Mouse (Mus musculus): ENCODE measurements around the gene Rap1gap2. TPM values are rescaled to one million over a fixed set of nuclear protein-coding genes. Genes with fewer than 3 reads are reported as not detected.

Rap1gap2 gene
- total RNA-seq (2021), result 10 to 100 TPM; 18.7 to 28.8 TPM
- long read RNA-seq, experiment 1, partial matches to known transcripts, result 1 of 2 reads
- long read RNA-seq, experiment 1, other reads (novel, unspliced or antisense), result 1 of 2 reads
- long read RNA-seq, experiment 2, partial matches to known transcripts, result 2 of 17 reads
- long read RNA-seq, experiment 2, other reads (novel, unspliced or antisense), result 15 of 17 reads

GRCm38 (mm10) chr11:74610545-74611176 lies at the start of gene Rap1gap2:
Gene Rap1gap2 (minus strand): TSS chr11:74610915.
- DNase-seq (ENCODE audit: low spot score in 2 of 2), result no peak

- no peak for DNase-seq (ENCODE audit: low spot score in 2 of 2)
Observed at GRCm38 (mm10) chr11:74660336-74660735, 49.6 kb upstream of the Rap1gap2 start.

DNA sequence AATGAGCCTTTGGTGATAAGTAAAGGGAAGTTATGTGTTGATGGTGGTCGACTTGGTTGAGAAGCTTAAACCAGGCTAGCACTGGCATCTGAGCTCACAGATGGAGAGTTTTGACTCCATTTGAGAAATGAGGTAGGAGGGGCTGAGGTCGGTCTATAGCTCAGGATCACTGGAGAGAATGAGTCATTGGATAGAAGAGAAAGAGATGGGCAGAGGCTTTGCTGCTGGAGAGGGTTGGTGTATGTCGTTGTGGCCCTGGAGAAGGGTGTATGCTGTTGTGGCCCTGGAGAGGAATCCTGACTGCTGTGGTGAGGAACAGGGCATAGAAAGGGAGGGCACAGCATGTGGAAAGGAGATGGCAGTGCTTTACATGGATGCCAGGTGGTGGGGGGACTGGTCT lies 45.2 kb upstream of the Rap1gap2 start:
- DNase-seq (ENCODE audit: low spot score in 2 of 2), result no peak

GRCm38 (mm10) chr11:74653385-74653784 lies 42.7 kb upstream of the Rap1gap2 start:
- DNase-seq (ENCODE audit: low spot score in 2 of 2), result peak in 1 of 2 experiments; percentile 43

GRCm38 (mm10) chr11:74652791-74653191 lies 42.1 kb upstream of the Rap1gap2 start:
- DNase-seq (ENCODE audit: low spot score in 2 of 2), result peak in 1 of 2 experiments; percentile 53

DNA sequence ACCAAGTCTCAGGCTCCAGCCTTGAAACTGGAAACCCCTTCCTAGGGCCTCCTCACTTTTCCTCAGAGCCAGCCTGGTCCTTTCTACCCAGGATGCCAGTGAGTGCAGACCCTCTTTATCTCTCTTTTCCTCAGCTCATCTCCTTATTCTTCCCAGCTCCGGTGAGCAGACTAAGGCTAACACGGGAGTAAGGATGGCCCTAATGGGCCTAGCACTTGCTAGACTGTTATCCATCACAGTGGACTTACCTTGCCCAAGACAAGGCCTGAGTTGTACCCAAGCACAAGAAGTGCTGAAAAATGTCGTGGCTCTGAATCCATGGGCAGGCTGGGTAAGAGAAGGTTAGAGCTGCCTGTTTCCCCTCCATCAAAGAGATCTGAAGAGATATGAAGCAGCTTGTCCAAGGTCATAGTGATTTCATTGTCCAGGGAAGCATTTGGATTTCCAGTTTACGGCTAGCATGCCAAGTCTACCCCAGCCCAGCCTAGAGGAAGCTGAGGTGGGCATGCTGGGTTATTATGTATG lies 39.9 kb upstream of the Rap1gap2 start:
- DNase-seq (ENCODE audit: low spot score in 2 of 2), result no peak

GRCm38 (mm10) chr11:74649647-74650551 lies 39.2 kb upstream of the Rap1gap2 start:
- no peak for DNase-seq (ENCODE audit: low spot score in 2 of 2)

DNA sequence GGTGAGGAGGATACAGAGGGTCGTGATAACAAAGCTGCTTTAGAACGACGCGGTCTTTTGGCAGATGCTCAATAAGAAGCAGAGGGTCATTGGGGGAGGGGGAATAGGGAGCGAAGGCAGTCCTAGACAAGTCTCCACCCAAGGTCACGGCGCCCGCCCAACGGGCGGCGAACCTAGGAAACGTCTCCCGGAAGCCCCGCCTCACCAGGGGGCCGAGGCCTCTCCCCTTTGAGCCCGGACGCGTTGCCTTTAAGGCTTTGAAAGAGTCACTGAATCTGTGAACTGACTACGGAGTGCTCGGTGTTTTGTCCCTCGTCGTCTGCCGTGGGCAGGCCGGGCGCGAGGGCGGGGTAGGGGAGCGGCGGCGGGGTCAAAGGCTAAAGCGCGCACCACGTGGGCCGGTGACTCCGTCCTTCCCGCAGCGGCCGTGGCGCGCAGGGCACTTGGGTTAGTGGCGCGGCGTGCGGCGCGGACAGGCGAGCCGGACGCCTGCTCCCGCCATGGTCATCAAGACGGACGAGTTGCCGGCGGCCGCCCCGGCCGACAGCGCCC lies 38.5 kb upstream of the Rap1gap2 start, which contains the start of gene Cluh:
Gene Cluh (plus strand): TSS at position 401 of the 552 bp plus-strand sequence.
- DNase-seq (ENCODE audit: low spot score in 2 of 2), result peak; percentile 97 to 99

DNA sequence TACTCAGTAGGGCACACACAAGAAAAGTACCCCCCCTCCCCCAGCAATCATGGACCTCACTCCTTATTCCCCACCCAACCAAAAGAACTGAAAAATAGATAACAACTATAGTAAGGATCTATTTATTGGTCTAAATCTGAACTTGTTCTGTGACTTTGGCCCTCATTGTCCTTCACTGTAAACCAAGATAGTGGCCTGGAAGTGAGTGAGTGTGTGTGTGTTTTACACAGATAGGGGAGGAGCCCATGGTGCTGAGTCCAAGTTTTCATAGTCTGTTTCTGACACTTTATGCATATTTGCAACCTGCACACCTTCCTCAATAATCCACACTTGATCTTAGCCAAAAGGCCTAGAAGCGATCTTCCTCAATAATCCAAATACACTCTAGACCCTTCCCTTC lies 38.0 kb upstream of the Rap1gap2 start:
- no peak for DNase-seq (ENCODE audit: low spot score in 2 of 2)

DNA sequence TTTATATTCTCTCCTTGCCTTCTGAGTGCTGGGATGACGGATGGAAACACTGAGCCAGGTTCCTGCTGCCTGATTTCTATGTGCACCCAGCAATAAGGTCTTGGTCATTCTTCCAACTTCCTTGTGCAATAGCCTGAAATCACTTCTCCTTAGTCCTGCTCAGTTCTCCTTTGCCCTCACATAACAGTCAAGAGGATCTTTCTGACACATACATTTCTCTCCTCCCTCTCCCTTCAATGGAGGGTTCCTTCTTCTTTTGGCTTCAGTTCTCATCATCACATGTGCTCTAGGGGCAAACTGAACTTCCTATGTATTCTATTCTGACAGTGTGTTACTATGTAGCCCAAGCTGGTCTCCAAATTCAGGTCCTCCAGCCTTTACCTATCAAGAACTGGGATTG lies 37.3 kb upstream of the Rap1gap2 start:
- DNase-seq (ENCODE audit: low spot score in 2 of 2), result no peak

- DNase-seq (ENCODE audit: low spot score in 2 of 2), result no peak
Observed at GRCm38 (mm10) chr11:74639628-74640027, 28.9 kb upstream of the Rap1gap2 start.

- no peak for DNase-seq (ENCODE audit: low spot score in 2 of 2)
Observed at GRCm38 (mm10) chr11:74638791-74639411, 28.2 kb upstream of the Rap1gap2 start.

GRCm38 (mm10) chr11:74637971-74638790 lies 27.5 kb upstream of the Rap1gap2 start:
- DNase-seq (ENCODE audit: low spot score in 2 of 2), result peak; percentile 51 to 68

DNA sequence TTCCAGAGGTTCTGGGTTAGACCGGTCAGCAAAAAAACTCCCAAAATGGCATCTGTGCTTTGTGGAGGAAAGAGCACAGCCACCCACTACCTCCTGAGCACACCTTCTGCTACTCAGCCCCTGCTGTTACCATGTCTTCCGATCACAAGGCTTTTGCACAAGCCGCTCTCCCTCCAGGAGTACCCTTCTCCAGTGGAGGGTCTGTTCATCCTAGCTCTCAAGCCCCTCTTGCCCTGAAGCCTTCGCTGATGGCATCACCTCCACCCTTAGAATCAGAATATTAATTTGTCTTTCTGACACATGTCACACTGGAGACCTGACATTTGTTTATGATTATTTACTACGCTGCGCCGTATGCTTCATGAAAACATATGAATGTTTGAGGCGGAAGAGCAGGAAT lies 26.8 kb upstream of the Rap1gap2 start:
- DNase-seq (ENCODE audit: low spot score in 2 of 2), result no peak

GRCm38 (mm10) chr11:74634490-74635275 lies 24.0 kb upstream of the Rap1gap2 start:
- no peak for DNase-seq (ENCODE audit: low spot score in 2 of 2)

- no peak for DNase-seq (ENCODE audit: low spot score in 2 of 2)
Observed at GRCm38 (mm10) chr11:74631880-74632789, 21.4 kb upstream of the Rap1gap2 start.

GRCm38 (mm10) chr11:74627481-74627880 lies 16.8 kb upstream of the Rap1gap2 start:
- DNase-seq (ENCODE audit: low spot score in 2 of 2), result no peak

DNA sequence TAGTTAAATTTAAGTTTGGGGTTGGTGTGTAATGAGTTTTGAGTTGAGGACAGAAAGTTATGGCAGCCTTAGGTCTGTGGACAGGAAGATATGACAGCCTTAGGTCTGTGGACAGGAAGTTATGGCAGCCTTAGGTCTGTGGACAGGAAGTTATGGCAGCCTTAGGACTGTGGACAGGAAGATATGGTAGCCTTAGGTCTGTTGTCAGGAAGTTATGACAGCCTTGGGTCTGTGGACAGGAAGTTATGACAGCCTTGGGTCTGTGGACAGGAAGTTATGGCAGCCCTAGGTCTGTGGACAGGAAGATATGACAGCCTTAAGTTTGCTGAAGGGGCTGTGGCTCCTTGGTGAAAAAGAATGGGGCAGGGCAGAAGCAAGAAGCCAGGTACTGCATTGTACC lies 14.6 kb upstream of the Rap1gap2 start:
- DNase-seq (ENCODE audit: low spot score in 2 of 2), result no peak

Measured in adrenal gland, postnatal 4 days (tissue).